Mouse (Mus musculus): ENCODE measurements at regions not wholly inside any gene's neighbourhood (a gene's known extent, or its start where the extent isn't known, plus 50 kb on each side); places are given as distances from the start of the nearest gene placed in this dataset.
"Not testable (repeated sequence)": the region's sequence is repeated elsewhere in the genome, so short reads cannot be mapped to it uniquely, and the experiment has no call there.

- no peak for DNase-seq (ENCODE audit: low spot score in 2 of 2)
These were observed 199.9 kb downstream of the Dph6 start for GRCm38 (mm10) chr2:114454901-114455300.

- no peak for DNase-seq (ENCODE audit: low spot score in 2 of 2)
These were observed 204.6 kb downstream of the Dph6 start for GRCm38 (mm10) chr2:114450185-114450584.

- no peak for DNase-seq (ENCODE audit: low spot score in 2 of 2)
These were observed 211.0 kb downstream of the Dph6 start for GRCm38 (mm10) chr2:114443801-114444200.

- no peak for DNase-seq (ENCODE audit: low spot score in 2 of 2)
These were observed 213.8 kb downstream of the Dph6 start for GRCm38 (mm10) chr2:114440943-114441342.

- no peak for DNase-seq (ENCODE audit: low spot score in 2 of 2)
These were observed 215.1 kb downstream of the Dph6 start for GRCm38 (mm10) chr2:114439668-114440067.

GRCm38 (mm10) chr2:114438048-114438447, 216.7 kb downstream of the Dph6 start:
- DNase-seq (ENCODE audit: low spot score in 2 of 2), result no peak

GRCm38 (mm10) chr2:114427426-114428157, 226.3 kb upstream of the Zfp770 start:
- no peak for DNase-seq (ENCODE audit: low spot score in 2 of 2)

- no peak for DNase-seq (ENCODE audit: low spot score in 2 of 2)
These were observed 218.1 kb upstream of the Zfp770 start for GRCm38 (mm10) chr2:114419346-114419745.

- no peak for DNase-seq (ENCODE audit: low spot score in 2 of 2)
These were observed 211.7 kb upstream of the Zfp770 start for GRCm38 (mm10) chr2:114413013-114413412.

- no peak for DNase-seq (ENCODE audit: low spot score in 2 of 2)
These were observed 210.9 kb upstream of the Zfp770 start for GRCm38 (mm10) chr2:114411940-114412715.

- no peak for DNase-seq (ENCODE audit: low spot score in 2 of 2)
These were observed 209.4 kb upstream of the Zfp770 start for GRCm38 (mm10) chr2:114410717-114411116.

- no peak for DNase-seq (ENCODE audit: low spot score in 2 of 2)
These were observed 208.3 kb upstream of the Zfp770 start for GRCm38 (mm10) chr2:114409542-114409941.

GRCm38 (mm10) chr2:114407408-114407807, 206.1 kb upstream of the Zfp770 start:
- DNase-seq (ENCODE audit: low spot score in 2 of 2), result no peak

GRCm38 (mm10) chr2:114384566-114384965, 183.3 kb upstream of the Zfp770 start:
- DNase-seq (ENCODE audit: low spot score in 2 of 2), result no peak

GRCm38 (mm10) chr2:114378844-114379533, 177.7 kb upstream of the Zfp770 start:
- no peak for DNase-seq (ENCODE audit: low spot score in 2 of 2)

GRCm38 (mm10) chr2:114373476-114373875, 172.2 kb upstream of the Zfp770 start:
- no peak for DNase-seq (ENCODE audit: low spot score in 2 of 2)

- DNase-seq (ENCODE audit: low spot score in 2 of 2), result not testable (repeated sequence)
These were observed 152.6 kb upstream of the Zfp770 start for GRCm38 (mm10) chr2:114353876-114354275.

GRCm38 (mm10) chr2:114340578-114341293, 139.5 kb upstream of the Zfp770 start:
- no peak for DNase-seq (ENCODE audit: low spot score in 2 of 2)

GRCm38 (mm10) chr2:114301746-114302145, 100.5 kb upstream of the Zfp770 start:
- DNase-seq (ENCODE audit: low spot score in 2 of 2), result no peak

GRCm38 (mm10) chr2:114295110-114295509, 93.8 kb upstream of the Zfp770 start:
- DNase-seq (ENCODE audit: low spot score in 2 of 2), result no peak

GRCm38 (mm10) chr2:114291387-114291786, 90.1 kb upstream of the Zfp770 start:
- no peak for DNase-seq (ENCODE audit: low spot score in 2 of 2)

- no peak for DNase-seq (ENCODE audit: low spot score in 2 of 2)
These were observed 74.3 kb upstream of the Zfp770 start for GRCm38 (mm10) chr2:114275536-114275935.

Measured in spleen, postnatal 10 days (tissue).